Mouse (Mus musculus) G1E (cell line): Measurements from ENCODE around the gene Ttc29.

Experiments used
- CTCF ChIP-seq: IDR thresholded peaks from 2 replicates; pipeline ENCODE4 v1.5.1; 2012; ENCODE audit warnings: low read depth, low read length, inconsistent platforms, mixed read lengths
- GATA1 ChIP-seq: IDR thresholded peaks from 2 replicates; pipeline ENCODE4 v1.6.1; 2012; ENCODE audit warnings: borderline replicate concordance, low read length, inconsistent platforms, mixed read lengths
- TAL1 ChIP-seq: conservative IDR thresholded peaks from 2 replicates; pipeline ENCODE4 v1.6.1; 2012; ENCODE audit warnings: low read depth, low read length, inconsistent platforms, mixed read lengths

- TF ChIP-seq CTCF (no peak), GATA1 (no peak), TAL1 (no peak)
Observed at GRCm38 (mm10) chr8:78213074-78213473, at the start of gene Ttc29.
